Mouse (Mus musculus): ENCODE results near the gene Casp4. TPM values are rescaled to one million over a fixed set of nuclear protein-coding genes. Genes with fewer than 3 reads are reported as not detected.

The Casp4 gene
- polyA plus RNA-seq, 1 experiment, result 6.3 TPM

GRCm38 (mm10) chr9:5356801-5357200, 48.2 kb downstream of the Casp4 start:
- Histone ChIP-seq H3K4me3 (ENCODE audit: control insufficient read depth, insufficient read depth, low read length) (no peak overlapping the region), H3K27ac (ENCODE audit: control insufficient read depth, insufficient read depth, low read length) (no peak overlapping the region), H3K27me3 (ENCODE audit: control insufficient read depth, insufficient read depth, low read length) (no peaks in the 10 kb centered on the region), H3K36me3 (ENCODE audit: control insufficient read depth, insufficient read depth, low read length) (no peaks in the 10 kb centered on the region), H3K4me1 (replicated peaks; ENCODE audit: control insufficient read depth, insufficient read depth, low read length) (no peaks in the 10 kb centered on the region)
- DNase-seq, result no peak
- no peak for TF ChIP-seq CTCF (IDR thresholded peaks at IDR 0.05; ENCODE audit: borderline replicate concordance, control insufficient read depth, extremely low read depth, insufficient read depth, low read length, poor library complexity)
- TF ChIP-seq POLR2A (IDR thresholded peaks at IDR 0.05; ENCODE audit: control insufficient read depth, extremely low read depth, insufficient read depth, low read length, poor library complexity), result no peak

Other genes with a start within 250 kb of the Casp4 start
- 0.88 and 1.2 TPM in 2 replicates for gene Casp1, start 10.3 kb upstream of the Casp4 start, polyA plus RNA-seq (2012; rRNA removed)
- gene Casp12, start 36.6 kb downstream of the Casp4 start, polyA plus RNA-seq (2012; rRNA removed), result 0.97 and 1.2 TPM in 2 replicates

All from thymus, adult 2 months (tissue).